Mouse (Mus musculus) bone marrow macrophage, adult 2 months (primary cell): ENCODE measurements around the gene Prkcsh.

ENCODE experiments used
- CTCF ChIP-seq: IDR thresholded peaks from 2 replicates; pipeline ENCODE4 v1.5.1; 2012; ENCODE audit warnings: low read depth, mild to moderate bottlenecking, low read length, moderate library complexity
- POLR2A ChIP-seq: IDR thresholded peaks from 2 replicates; pipeline ENCODE4 v1.6.1; 2012; ENCODE audit warnings: mild to moderate bottlenecking, low read depth, low read length, borderline replicate concordance

- TF ChIP-seq POLR2A (no peak), CTCF (no peak)
These were observed 6.3 kb upstream of the Prkcsh start for GRCm38 (mm10) chr9:21996178-21996867.
